Mouse (Mus musculus): ENCODE results near the gene Thra. TPM values are rescaled to one million over a fixed set of nuclear protein-coding genes. Genes with fewer than 3 reads are reported as not detected.

The Thra gene
- polyA plus RNA-seq, 1 experiment from 2014 or later, result 106 TPM

- Histone ChIP-seq H3K9ac (replicated peaks) (peak overlapping the region; percentile 99), H3K4me3 (replicated peaks) (peak overlapping the region; percentile 84), H3K36me3 (no peaks in the 10 kb centered on the region), H3K27me3 (no peaks in the 10 kb centered on the region), H3K4me2 (replicated peaks) (peak overlapping the region; percentile 85), H3K27ac (peak overlapping the region; percentile 99), H3K9me3 (no peaks in the 10 kb centered on the region), H3K4me1 (replicated peaks) (peaks cover 56% of the 10 kb centered on the region)
- WGBS, result 4% methylated on average over 8 of the region's 8 CpGs
- no peak for ATAC-seq
These were observed 429 bp upstream of the Thra start for GRCm38 (mm10) chr11:98740026-98740392.

GRCm38 (mm10) chr11:98741051-98741620, 698 bp downstream of the Thra start:
- peak overlapping the region; percentile 85 for H3K4me2 ChIP-seq (replicated peaks)
- H3K9ac ChIP-seq (replicated peaks), result peak overlapping the region; percentile 99
- H3K27me3 ChIP-seq, result no peaks in the 10 kb centered on the region
- H3K27ac ChIP-seq, result peak overlapping the region; percentile 99
- peak overlapping the region; percentile 84 for H3K4me3 ChIP-seq (replicated peaks)
- H3K4me1 ChIP-seq (replicated peaks), result peaks cover 68% of the 10 kb centered on the region
- 2% methylated on average over 17 of the region's 17 CpGs for WGBS
- no peak for ATAC-seq
- no peaks in the 10 kb centered on the region for H3K9me3 ChIP-seq
- no peaks in the 10 kb centered on the region for H3K36me3 ChIP-seq

DNA sequence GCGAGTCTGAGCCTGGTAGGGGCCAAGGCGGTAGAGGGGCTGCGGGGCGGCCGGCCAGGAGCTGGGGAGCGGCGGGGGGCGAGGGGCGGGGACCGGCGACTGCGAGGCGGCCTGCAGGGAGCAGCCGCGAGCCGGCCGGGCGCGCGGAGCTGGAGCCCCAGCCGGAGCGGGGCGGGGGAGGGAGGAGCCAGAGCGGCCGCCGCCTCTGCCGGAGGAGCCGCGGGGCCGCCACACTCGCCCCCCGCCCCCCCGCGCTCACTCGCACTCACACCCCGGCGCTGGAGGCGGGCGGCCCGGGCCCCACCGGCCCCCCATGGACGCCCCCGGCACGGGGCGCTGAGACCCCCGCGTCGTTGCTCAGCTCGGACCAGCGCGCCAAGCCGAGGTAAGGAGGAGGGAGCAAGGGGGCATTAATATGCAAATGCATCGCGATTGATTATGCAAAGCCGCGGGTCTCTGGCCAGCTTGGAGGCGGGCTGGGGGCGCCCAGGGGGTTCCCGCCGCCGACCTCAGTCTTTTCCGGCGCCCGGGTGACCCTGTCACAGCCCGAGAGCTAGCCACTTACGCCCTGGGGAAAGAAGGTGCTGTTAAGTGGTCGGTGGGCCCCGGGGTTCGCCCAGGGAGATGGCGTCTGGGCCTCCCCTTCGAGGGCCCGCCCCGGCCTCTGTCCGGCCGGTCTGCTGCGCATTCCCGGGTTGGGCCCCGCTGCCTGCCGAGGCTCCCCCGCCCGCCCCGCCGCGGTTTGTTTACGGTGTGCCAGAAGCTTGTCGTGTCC, 1.4 kb downstream of the Thra start:
- Histone ChIP-seq H3K27me3 (no peaks in the 10 kb centered on the region), H3K9me3 (no peaks in the 10 kb centered on the region), H3K4me1 (replicated peaks) (peaks cover 74% of the 10 kb centered on the region), H3K4me3 (replicated peaks) (peak overlapping the region; percentile 84), H3K36me3 (no peaks in the 10 kb centered on the region), H3K4me2 (replicated peaks) (peak overlapping the region; percentile 85), H3K9ac (replicated peaks) (peak overlapping the region; percentile 99), H3K27ac (peak overlapping the region; percentile 99)
- peak; percentile 71 for ATAC-seq
- under 1% methylated on average over 53 of the region's 86 CpGs for WGBS

DNA sequence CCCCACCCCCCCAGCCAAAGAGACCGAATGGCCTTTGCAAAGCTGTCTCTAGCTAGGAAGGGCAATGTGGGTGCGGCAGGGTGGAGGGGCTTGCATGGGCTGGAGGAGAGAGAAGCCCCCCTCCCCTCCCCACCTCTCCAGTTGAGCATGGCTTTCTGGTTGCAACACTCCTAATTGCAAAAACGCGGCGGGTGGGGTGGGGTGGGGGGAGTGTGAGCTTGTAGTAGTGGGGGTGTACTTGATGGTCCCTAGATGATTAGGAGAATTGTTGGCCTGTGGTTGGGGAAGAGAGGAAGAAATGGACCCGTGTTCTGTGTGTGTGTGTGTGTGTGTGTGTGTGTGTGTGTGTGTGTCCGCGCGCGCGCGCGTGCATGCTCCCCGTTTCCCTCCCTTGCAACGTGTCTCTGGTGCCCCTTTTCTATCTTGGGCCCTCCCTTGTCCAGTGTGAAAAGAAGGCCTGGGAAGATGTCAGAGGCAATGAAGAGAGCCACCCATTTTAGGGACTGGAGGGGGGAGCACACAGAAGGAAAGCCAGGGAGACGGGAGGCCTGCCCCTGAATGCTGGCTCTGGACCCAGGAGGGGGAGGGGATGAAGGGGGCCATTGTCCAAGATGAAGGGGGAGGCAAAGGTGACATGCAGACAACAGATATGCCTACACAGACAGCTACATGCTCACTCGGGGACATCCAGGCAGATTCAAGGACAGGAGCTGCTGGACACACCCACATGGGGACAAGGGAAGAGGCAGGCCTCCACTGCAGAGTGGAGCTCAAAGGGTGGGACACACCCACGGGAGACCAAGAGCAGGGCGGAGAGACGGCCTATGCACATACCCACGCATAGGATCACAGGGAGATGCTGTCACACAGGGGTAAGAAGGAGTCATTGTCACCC, 2.2 kb downstream of the Thra start:
- under 1% methylated on average over 21 of the region's 21 CpGs for WGBS

GRCm38 (mm10) chr11:98743655-98744345, 3.4 kb downstream of the Thra start:
- no peaks in the 10 kb centered on the region for H3K27me3 ChIP-seq
- H3K36me3 ChIP-seq, result no peaks in the 10 kb centered on the region
- peak overlapping the region; percentile 99 for H3K27ac ChIP-seq
- H3K9me3 ChIP-seq, result no peaks in the 10 kb centered on the region
- peak overlapping the region; percentile 85 for H3K4me2 ChIP-seq (replicated peaks)
- WGBS, result 2% methylated on average over 9 of the region's 9 CpGs
- H3K9ac ChIP-seq (replicated peaks), result peak overlapping the region; percentile 99
- peak overlapping the region; percentile 84 for H3K4me3 ChIP-seq (replicated peaks)
- peaks cover 85% of the 10 kb centered on the region for H3K4me1 ChIP-seq (replicated peaks)
- 0 out of 2 replicates have a peak, but pooled peaks have one; percentile 0 for ATAC-seq

More for the DNA sequence above, 2.2 kb downstream of the Thra start:
- no peaks in the 10 kb centered on the region for H3K36me3 ChIP-seq
- peak; percentile 25 for ATAC-seq
- peak overlapping the region; percentile 99 for H3K27ac ChIP-seq
- no peaks in the 10 kb centered on the region for H3K9me3 ChIP-seq
- H3K4me1 ChIP-seq (replicated peaks), result peaks cover 82% of the 10 kb centered on the region
- H3K27me3 ChIP-seq, result no peaks in the 10 kb centered on the region
- H3K4me2 ChIP-seq (replicated peaks), result peak overlapping the region; percentile 85
- peak overlapping the region; percentile 84 for H3K4me3 ChIP-seq (replicated peaks)
- H3K9ac ChIP-seq (replicated peaks), result peak overlapping the region; percentile 99

DNA sequence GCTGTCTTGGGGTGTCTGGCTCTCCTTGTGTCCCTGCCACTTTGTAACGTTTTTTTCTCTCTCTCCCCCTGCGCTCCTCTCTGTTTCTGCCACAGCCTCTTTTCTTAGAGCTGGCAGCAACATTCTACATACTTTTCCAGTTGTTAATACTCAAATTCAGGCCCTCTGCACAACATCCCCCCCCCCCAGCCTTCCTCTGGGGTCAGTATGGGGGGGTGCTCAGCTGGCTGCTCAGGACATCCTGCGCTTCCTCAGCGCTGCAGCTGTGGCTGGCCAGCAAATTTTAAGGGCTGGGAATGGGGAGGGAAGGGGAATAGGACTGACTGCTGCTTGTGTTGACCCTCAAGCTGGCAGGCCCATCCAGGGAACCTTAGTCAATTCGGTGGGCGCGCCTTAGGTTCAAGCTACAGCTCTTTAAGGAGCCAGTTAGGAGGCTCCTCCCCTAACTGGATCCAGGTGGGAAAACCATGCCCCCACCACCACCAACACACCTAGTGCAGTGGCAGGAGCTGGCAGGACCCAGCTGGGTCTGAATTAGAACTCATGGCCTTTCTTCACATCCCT, 4.1 kb downstream of the Thra start:
- Histone ChIP-seq H3K4me2 (replicated peaks) (peak overlapping the region; percentile 85), H3K4me1 (replicated peaks) (peaks cover 86% of the 10 kb centered on the region), H3K27me3 (no peaks in the 10 kb centered on the region), H3K4me3 (replicated peaks) (peak overlapping the region; percentile 84), H3K9me3 (no peaks in the 10 kb centered on the region), H3K36me3 (no peaks in the 10 kb centered on the region), H3K27ac (peak overlapping the region; percentile 99), H3K9ac (replicated peaks) (peak overlapping the region; percentile 99)
- ATAC-seq, result no peak
- 34% methylated on average over 7 of the region's 7 CpGs for WGBS

GRCm38 (mm10) chr11:98745932-98746853, 5.8 kb downstream of the Thra start:
- Histone ChIP-seq H3K27ac (peak overlapping the region; percentile 98), H3K4me3 (replicated peaks) (peak overlapping the region; percentile 32), H3K4me1 (replicated peaks) (peaks cover 86% of the 10 kb centered on the region), H3K9me3 (no peaks in the 10 kb centered on the region), H3K4me2 (replicated peaks) (peak overlapping the region; percentile 85), H3K9ac (replicated peaks) (peak overlapping the region; percentile 59), H3K36me3 (no peaks in the 10 kb centered on the region), H3K27me3 (no peaks in the 10 kb centered on the region)
- WGBS, result 49% methylated on average over 12 of the region's 12 CpGs
- no peak for ATAC-seq

DNA sequence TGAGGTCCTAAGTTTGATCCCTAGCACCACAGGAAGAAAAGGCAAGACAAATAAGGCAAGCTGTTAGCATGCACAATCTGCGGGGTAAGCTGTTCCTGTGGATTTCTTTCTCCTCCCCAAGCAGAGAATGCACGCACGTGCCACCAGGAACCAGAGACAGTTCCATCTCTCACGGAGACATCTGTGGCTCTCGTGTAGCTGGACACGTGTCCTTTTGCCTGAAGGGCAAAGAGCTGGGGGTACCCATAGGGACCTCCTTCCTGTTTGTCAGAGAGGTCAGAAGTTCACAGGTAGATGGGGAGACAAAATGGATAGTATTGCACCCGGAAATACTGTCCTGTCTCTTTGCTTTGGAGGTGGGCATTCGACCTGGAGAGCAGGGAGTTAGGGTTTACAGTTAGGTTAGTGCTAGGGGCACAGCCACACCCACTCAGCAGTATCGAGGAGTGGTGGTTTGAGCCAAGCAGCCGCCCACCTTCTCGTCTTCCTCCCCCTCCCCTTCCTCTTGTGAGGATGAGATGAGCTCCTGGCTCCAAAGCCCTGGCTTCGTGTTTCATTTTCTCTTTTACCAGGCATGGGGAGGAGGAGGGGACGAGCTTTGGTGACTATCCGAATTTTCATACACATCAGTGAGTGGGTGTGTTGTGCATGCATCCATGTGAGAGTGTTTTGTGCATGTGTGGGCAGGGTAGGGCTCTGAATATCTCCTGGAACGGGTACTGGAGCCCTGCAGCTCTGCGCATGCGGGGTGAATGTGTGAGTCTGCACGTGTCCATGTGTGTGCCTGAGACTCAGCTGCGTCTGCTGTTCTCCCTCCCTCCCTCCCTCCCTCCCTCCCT, 6.6 kb downstream of the Thra start:
- Histone ChIP-seq H3K27ac (peak overlapping the region; percentile 98), H3K36me3 (no peaks in the 10 kb centered on the region), H3K9ac (replicated peaks) (peak overlapping the region; percentile 59), H3K4me3 (replicated peaks) (peak overlapping the region; percentile 32), H3K4me2 (replicated peaks) (peak overlapping the region; percentile 85), H3K4me1 (replicated peaks) (peaks cover 94% of the 10 kb centered on the region), H3K9me3 (no peaks in the 10 kb centered on the region), H3K27me3 (no peaks in the 10 kb centered on the region)
- peak; percentile 65 for ATAC-seq
- 6% methylated on average over 19 of the region's 19 CpGs for WGBS

DNA sequence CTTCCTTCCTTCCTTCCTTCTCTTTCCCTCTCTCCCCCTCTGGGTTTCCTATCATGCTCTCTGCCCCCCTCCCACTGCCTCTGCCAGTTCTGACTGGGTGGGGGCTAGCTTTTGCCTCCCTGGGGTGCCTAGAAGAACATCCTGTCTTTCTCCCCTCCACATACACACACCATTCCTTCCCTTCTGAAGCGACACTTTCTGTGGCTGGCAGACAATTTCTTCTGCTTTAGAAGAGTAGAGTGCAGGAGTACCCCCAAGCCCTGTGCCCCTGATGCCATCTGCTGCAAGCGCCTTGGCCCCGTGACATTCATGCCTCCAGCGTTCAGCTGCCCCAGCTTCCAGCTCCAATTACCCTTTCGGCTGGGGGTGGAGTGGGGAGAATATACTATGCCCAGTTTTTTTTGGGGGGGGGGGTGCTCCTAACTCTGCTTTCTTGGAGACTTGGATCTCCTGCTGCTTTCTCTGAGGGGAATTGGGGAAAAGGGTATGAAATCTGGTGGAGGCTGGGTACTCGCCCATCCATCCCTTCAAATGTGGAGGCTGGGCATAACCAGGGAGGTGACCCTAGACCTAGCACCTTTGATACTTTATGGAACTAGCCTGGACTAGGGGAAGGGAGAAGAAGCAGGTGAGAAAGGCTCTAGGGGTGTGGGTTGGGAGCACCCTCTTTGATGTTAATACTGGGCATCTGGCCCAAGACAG, 7.5 kb downstream of the Thra start:
- Histone ChIP-seq H3K4me1 (replicated peaks) (peaks cover 99% of the 10 kb centered on the region), H3K9me3 (no peaks in the 10 kb centered on the region), H3K4me3 (replicated peaks) (peak overlapping the region; percentile 30), H3K36me3 (no peaks in the 10 kb centered on the region), H3K4me2 (replicated peaks) (peak overlapping the region; percentile 85), H3K27ac (peak overlapping the region; percentile 98), H3K27me3 (no peaks in the 10 kb centered on the region), H3K9ac (replicated peaks) (peak overlapping the region; percentile 60)
- no peak for ATAC-seq
- WGBS, result 15% methylated on average over 6 of the region's 6 CpGs

All from midbrain, embryonic 13.5 days (tissue).